Mouse (Mus musculus) stomach, postnatal 0 days (tissue): ENCODE measurements around the gene Mat2a. TPM values are rescaled to one million over a fixed set of nuclear protein-coding genes. Genes with fewer than 3 reads are reported as not detected.

Experiments used
- ATAC-seq: fragments of 200-750 bp; cut with Nextera tagmentation; 2 replicates; pipeline ENCODE4 v1.8.0; 2017; ENCODE audit not compliant: low FRiP score, low TSS enrichment
- DNase-seq: peaks from one replicate; pipeline ENCODE4 v3.0.0-alpha.2; 2016; ENCODE audit warnings: low spot score
- H3K27ac ChIP-seq: fragments of 300-500 bp; sonication (generic); replicated peaks from 2 replicates; pipeline ENCODE4 v1.5.1; 2014; ENCODE audit warnings: mild to moderate bottlenecking, control low read depth
- H3K27me3 ChIP-seq: fragments of 300-500 bp; sonication (generic); 2 replicates; pipeline ENCODE4 v1.6.1; 2014; ENCODE audit warnings: low read length; ENCODE audit not compliant: control insufficient read depth, insufficient read depth
- H3K36me3 ChIP-seq: fragments of 300-500 bp; sonication (generic); 2 replicates; pipeline ENCODE4 v1.6.1; 2014; ENCODE audit warnings: low read length, mixed read lengths; ENCODE audit not compliant: control insufficient read depth, insufficient read depth
- H3K4me1 ChIP-seq: fragments of 300-500 bp; sonication (generic); replicated peaks from 2 replicates; pipeline ENCODE4 v1.6.1; 2014; ENCODE audit warnings: antibody characterized with exemption; ENCODE audit not compliant: control insufficient read depth, insufficient read depth
- H3K4me2 ChIP-seq: fragments of 300-500 bp; sonication (generic); replicated peaks from 2 replicates; pipeline ENCODE4 v1.6.1; 2014; ENCODE audit warnings: low read depth, mild to moderate bottlenecking, control low read depth, moderate library complexity
- H3K4me3 ChIP-seq: fragments of 300-500 bp; sonication (generic); 2 replicates; pipeline ENCODE4 v1.5.1; 2014; ENCODE audit warnings: low read depth, low read length, control low read depth
- H3K9ac ChIP-seq: fragments of 300-500 bp; sonication (generic); 2 replicates; pipeline ENCODE4 v1.6.1; 2014; ENCODE audit warnings: mild to moderate bottlenecking, low read length, control low read depth, mixed read lengths
- H3K9me3 ChIP-seq: fragments of 300-500 bp; sonication (generic); 2 replicates; pipeline ENCODE4 v1.6.1; 2016; ENCODE audit warnings: low read length; ENCODE audit not compliant: control insufficient read depth
- CTCF ChIP-seq: IDR thresholded peaks from 2 replicates; pipeline ENCODE4 v1.5.1; 2016; ENCODE audit warnings: antibody characterized with exemption, low read depth, mild to moderate bottlenecking, moderate library complexity
- EP300 ChIP-seq: optimal IDR thresholded peaks from 2 replicates; pipeline ENCODE3; 2016; ENCODE audit warnings: antibody characterized with exemption
- WGBS: fragments of 180-500 bp; shearing (Covaris S2); extraction: QIAGEN DNeasy Blood & Tissue Kit; methylation state at CpG from one replicate; pipeline ENCODE4 v1.1.7; 2014; 5-methylcytosine and 5-hydroxymethylcytosine counted together
- polyA plus RNA-seq: library from polyadenylated mRNA; unstranded; fragments of >200 nt; fragmentation: Nextera tagmentation; extraction: Ambion mirVana; gene quantifications from 2 replicates; pipeline ENCODE4 v1.2.1, GENCODE M21; 2015

Gene Mat2a
- polyA plus RNA-seq, 1 experiment from 2014 or later, result 143 TPM

DNA sequence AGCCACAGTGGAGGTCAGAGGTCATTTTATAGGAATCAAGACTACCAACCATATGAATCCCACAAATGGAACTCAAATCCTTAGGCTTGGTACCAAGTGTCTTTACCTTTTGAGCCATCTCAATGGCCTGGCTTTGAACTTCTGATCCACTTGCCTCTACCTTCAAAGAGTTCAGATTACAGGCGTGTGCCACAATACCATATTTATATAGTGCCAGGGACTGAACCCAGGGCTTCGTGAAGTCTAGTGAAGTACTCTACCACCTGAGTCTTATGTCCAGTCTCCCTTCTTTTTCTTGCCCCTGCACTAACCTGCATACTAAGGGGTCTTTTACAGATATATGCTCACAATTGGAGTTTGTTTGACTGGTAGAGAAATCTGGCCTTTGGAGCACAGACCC, 52.8 kb downstream of the Mat2a start:
- ATAC-seq (no peak), DNase-seq (no peak)
- Histone ChIP-seq H3K4me3 (no peak overlapping the region), H3K9me3 (no peaks in the 10 kb centered on the region), H3K4me1 (peaks cover 9% of the 10 kb centered on the region; the same call in 1 of the 2 replicates), H3K36me3 (peaks cover 6% of the 10 kb centered on the region; the same call in 1 of the 2 replicates), H3K9ac (no peak overlapping the region), H3K4me2 (no peak overlapping the region), H3K27ac (no peak overlapping the region), H3K27me3 (no peaks in the 10 kb centered on the region)
- 90% methylated on average over 2 of the region's 2 CpGs for WGBS
- TF ChIP-seq EP300 (no peak), CTCF (no peak)

GRCm38 (mm10) chr6:72385258-72385657, 54.1 kb downstream of the Mat2a start:
- TF ChIP-seq EP300, result no peak
- TF ChIP-seq CTCF, result no peak
- WGBS, result 80% methylated on average over 4 of the region's 4 CpGs
- ATAC-seq (no peak), DNase-seq (no peak)
- no peaks in the 10 kb centered on the region for H3K27me3 ChIP-seq
- H3K36me3 ChIP-seq, result peaks cover 6% of the 10 kb centered on the region; the same call in 1 of the 2 replicates
- H3K9ac ChIP-seq, result no peak overlapping the region
- H3K9me3 ChIP-seq, result no peaks in the 10 kb centered on the region
- peaks cover 7% of the 10 kb centered on the region; the same call in 1 of the 2 replicates for H3K4me1 ChIP-seq
- H3K27ac ChIP-seq, result no peak overlapping the region
- no peak overlapping the region for H3K4me2 ChIP-seq
- H3K4me3 ChIP-seq, result no peak overlapping the region

DNA sequence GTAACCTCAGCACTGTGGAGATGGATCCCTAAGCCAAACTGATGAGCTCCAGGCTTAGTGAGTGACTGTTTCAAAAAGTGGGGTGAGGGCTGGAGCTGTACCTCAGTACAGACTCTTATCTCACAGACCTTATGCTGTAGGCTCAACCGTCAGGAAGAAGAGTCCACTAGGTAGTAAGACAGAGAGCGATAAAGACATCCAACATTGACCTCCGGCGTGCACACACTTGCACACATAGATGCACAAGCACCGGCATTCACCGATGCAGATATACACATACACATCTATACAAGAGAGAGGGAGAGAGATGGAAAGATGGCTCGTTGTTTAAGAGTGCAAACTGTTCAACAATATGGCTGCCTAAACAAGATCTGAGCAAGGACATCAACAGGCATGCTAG, 55.4 kb downstream of the Mat2a start:
- WGBS, result 89% methylated on average over 7 of the region's 7 CpGs
- Histone ChIP-seq H3K36me3 (peaks cover 6% of the 10 kb centered on the region; the same call in 1 of the 2 replicates), H3K27me3 (no peaks in the 10 kb centered on the region), H3K4me2 (no peak overlapping the region), H3K4me1 (peaks cover 5% of the 10 kb centered on the region; the same call in 1 of the 2 replicates), H3K27ac (no peak overlapping the region), H3K9me3 (no peaks in the 10 kb centered on the region), H3K4me3 (no peak overlapping the region), H3K9ac (no peak overlapping the region)
- DNase-seq (no peak), ATAC-seq (no peak)
- TF ChIP-seq CTCF (no peak), EP300 (no peak)

DNA sequence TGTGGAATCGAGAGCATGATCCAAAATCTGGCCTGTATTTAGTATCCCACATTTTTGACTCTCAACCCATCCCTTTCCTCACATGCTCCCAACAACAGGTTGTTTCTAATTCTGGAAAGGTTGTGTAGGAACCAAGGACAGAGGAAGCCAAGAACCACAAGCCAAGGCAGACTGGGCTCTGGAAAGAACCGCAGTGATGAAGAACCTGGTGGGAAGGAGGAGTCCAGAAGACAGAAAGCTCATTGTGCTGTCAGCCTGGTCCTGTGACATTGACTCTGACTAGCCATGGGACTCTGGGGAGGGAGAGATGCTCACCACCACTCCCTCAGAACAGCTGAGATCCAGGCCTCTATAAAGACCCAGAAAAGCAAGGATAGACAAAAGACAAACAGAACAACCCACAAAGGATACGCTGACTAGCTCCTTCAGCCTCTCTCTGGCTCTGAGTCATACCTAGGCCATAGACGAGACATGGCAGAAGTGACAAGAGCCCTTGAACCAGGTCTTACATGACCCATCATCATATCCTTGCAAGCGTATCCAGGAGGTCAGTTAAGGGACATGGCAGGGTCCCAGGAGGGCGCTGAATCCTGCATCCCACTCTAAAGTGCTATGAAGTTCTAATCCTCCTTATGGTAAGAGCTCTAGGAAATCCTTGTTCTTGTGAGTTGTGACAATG, 56.1 kb downstream of the Mat2a start:
- 77% methylated on average over 6 of the region's 6 CpGs for WGBS
- DNase-seq (no peak), ATAC-seq (no peak)
- H3K4me2 ChIP-seq, result no peak overlapping the region
- TF ChIP-seq CTCF, result no peak
- no peak for TF ChIP-seq EP300
- no peaks in the 10 kb centered on the region for H3K27me3 ChIP-seq
- H3K27ac ChIP-seq, result no peak overlapping the region
- no peak overlapping the region for H3K9ac ChIP-seq
- peaks cover 6% of the 10 kb centered on the region; the same call in 1 of the 2 replicates for H3K36me3 ChIP-seq
- H3K9me3 ChIP-seq, result no peaks in the 10 kb centered on the region
- no peaks in the 10 kb centered on the region for H3K4me1 ChIP-seq
- H3K4me3 ChIP-seq, result no peak overlapping the region

Other genes with a start within 250 kb of the Mat2a start
- 5.5 and 6.0 TPM in 2 replicates for gene Atoh8, start 204.0 kb downstream of the Mat2a start, polyA plus RNA-seq
- gene Sftpb, start 134.9 kb downstream of the Mat2a start, polyA plus RNA-seq, result not detected in 2 replicates
- gene Usp39, start 94.4 kb downstream of the Mat2a start, polyA plus RNA-seq, result 20.1 and 21.0 TPM in 2 replicates
- 19.6 and 20.5 TPM in 2 replicates for gene 0610030E20Rik, start 92.2 kb downstream of the Mat2a start, polyA plus RNA-seq
- gene Tmem150a, start 84.1 kb downstream of the Mat2a start, polyA plus RNA-seq, result 7.7 and 8.4 TPM in 2 replicates
- 136 and 137 TPM in 2 replicates for gene Rnf181, start 72.6 kb downstream of the Mat2a start, polyA plus RNA-seq
- 20.2 and 22.2 TPM in 2 replicates for gene Vamp5, start 59.1 kb downstream of the Mat2a start, polyA plus RNA-seq
- gene Vamp8, start 48.9 kb downstream of the Mat2a start, polyA plus RNA-seq, result 368 and 396 TPM in 2 replicates
- 10.7 and 10.8 TPM in 2 replicates for gene Ggcx, start 25.2 kb downstream of the Mat2a start, polyA plus RNA-seq
- gene Sh2d6, start 82.1 kb upstream of the Mat2a start, polyA plus RNA-seq, result 0.12 and 0.21 TPM in 2 replicates
- gene Capg, start 104.8 kb upstream of the Mat2a start, polyA plus RNA-seq, result 120 and 130 TPM in 2 replicates
- 13.3 and 15.8 TPM in 2 replicates for gene Elmod3, start 158.9 kb upstream of the Mat2a start, polyA plus RNA-seq
- 54.1 TPM in 2 replicates for gene Retsat, start 158.9 kb upstream of the Mat2a start, polyA plus RNA-seq
- gene Tgoln1, start 177.4 kb upstream of the Mat2a start, polyA plus RNA-seq, result 37.2 and 37.7 TPM in 2 replicates